Mouse (Mus musculus) testis, postnatal 10 days (tissue): Measurements from ENCODE around the gene Mapk8ip2.

Experiments used
- DNase-seq: peaks from one replicate; pipeline ENCODE4 v3.0.0; 2021; ENCODE audit warnings: low spot score

Mapk8ip2 gene

GRCm38 (mm10) chr15:89480584-89480983, 26.9 kb downstream of the Mapk8ip2 start:
- no peak for DNase-seq

GRCm38 (mm10) chr15:89488182-89488581, 34.5 kb downstream of the Mapk8ip2 start:
- DNase-seq, result no peak

DNA sequence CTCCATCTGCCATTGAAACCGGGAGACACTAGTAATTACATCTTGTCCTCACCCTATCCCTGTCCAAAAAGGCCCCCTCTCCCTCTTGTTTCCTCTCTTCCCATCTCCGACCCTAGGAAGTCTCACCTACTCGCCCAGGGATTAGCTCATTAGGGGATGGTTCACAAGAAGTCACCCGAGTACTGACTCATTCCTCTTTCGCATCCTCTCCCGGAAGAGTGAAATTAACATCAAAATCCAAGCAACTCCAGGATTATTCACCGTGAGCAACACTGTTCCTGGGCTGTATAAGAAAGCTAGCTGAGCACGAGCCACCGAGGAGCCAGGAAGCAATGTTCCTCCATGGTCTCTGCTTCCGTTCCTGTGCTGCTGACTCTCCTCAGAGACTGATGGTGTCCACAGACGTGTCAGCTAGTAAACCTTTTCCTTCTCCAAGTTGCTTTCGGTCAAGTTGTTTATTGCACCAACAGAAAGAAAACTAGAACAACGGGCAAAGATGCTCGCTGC, 35.0 kb downstream of the Mapk8ip2 start:
- DNase-seq, result no peak

- DNase-seq, result no peak
Observed at GRCm38 (mm10) chr15:89494970-89495369, 41.3 kb downstream of the Mapk8ip2 start.

GRCm38 (mm10) chr15:89496131-89496530, 42.4 kb downstream of the Mapk8ip2 start:
- DNase-seq, result no peak

DNA sequence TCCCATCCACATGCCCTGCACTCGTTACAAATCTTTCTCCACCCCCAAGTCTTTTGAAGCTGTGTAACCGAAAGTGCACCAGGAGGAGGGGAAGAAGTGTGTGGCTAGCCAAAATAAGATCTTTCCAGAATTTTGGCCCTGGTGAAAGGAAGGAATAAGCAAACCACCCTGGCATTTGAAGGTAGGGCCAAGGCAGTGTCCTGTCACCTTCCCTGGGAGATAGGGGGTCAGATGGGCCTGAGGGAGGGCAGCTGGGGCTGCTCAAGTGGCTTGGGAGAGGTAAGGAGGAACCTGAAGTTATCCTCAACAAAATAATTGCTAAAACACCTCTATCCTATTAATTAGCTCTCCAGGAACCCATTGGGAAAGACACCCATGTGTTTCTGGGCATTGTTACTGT, 43.1 kb downstream of the Mapk8ip2 start:
- DNase-seq, result no peak

DNA sequence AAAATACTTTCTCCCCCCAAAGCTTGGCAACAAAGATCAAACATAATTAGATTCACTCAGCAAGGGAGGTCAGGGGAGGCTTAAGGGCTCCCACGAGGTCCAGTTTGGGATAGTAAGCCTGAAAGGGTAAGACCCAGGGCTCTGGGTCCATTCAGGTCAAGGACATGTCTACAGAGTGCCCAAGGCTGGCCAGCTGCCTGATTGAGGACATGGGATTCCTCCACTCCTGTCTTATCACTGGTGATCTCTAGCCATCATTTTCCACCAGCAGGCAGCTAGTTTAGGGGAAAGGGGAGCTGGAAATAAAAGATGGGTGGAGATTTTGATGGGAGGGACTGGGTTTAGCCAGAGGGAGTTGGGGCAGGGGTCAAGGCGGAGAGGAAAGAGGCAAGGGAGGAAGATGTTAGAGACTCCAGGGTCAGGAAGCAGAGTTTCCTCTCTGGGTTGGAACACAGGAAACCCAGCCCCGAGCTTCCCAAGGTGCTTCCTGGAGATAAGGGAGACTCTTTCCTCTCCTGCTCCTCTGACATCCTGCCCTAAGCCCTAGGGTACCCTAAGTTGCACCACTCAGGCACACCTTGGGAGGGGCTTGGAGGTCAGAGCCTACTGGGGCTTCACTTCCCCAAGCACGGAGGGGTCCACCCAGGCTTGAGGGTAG, 43.8 kb downstream of the Mapk8ip2 start:
- DNase-seq, result no peak

DNA sequence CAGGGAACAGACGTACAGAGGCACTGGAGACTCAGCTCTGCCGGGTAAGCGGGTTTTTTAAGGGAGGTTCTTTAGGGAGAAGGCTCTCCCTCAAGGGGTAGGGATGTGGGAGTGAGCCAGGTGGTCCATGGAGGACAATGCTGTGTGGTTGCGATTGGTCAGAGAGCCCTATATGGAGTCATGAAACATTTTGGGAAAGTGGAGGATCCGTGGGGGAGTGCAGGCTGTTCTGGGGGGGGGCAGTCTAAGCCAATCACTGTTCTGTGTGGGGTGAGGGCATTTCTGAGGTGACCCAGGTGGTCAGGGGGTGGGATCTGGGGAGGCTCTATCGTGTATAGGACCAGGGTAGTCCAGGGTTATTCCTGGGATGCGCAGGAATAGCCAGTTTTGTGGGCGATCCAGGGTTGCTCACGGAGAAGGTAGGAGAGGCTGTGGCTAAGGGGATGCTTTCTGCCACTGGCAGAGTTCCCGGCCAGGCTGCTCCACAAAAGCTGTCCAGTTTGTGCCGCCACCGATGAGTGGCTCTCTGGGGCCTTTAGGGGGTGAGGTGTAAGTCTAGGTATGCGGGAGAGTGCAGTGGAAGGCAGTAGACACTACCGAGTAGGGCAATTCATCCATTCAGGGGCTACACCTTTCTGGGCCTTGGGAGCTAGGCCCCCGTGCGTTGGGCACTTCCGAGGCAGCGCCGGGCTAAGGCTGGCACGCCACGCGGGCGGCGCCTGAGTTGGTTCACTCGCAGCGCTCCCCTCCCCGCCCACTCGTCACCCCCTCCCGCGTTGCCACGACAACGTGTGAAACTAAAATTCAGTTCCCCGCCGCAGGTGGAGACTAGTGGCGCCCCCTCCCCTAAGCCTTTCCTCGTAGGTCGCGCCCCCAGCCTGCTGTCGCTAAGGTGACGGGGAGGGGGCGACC, 44.6 kb downstream of the Mapk8ip2 start:
- DNase-seq, result no peak

DNA sequence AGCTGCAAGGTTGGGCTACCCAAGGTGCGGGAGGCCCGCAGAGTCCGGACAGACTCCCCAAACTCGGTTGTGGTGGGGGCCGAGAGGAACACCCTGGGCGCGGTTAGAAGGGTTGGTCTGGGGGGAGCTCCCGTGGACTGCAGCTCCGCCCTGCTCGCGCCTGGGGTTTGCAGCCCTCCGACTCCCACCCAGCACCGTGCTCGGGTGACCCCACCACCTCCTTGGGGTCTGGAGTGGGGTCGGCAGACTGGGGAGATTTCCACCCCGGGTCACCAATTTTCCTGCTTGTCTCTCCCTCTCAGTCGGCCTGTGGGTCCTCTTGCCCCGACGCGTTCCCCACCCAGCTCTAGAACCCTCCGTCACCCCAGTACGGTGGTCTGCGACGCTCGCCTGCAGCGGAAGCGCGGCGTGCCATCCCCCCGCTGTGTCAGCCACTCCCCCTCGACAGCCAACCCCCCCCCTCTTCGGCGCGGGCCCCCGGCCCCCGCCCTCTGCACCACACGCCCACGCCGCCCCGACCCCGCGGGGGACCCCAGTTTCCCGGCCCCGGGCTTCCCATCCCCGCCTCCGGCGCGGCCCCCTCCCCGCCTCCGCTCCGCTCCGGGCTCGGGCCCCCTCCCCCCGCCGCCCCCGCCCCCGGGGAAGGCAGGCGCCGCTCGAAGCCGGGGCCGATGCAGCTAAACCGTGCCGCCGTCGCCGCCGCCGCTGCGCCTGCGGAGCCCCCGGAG, 45.4 kb downstream of the Mapk8ip2 start, which contains the start of gene Shank3:
Shank3 (plus strand) TSS at position 663 of the 728 bp plus-strand sequence.
- peak; percentile 49 for DNase-seq

DNA sequence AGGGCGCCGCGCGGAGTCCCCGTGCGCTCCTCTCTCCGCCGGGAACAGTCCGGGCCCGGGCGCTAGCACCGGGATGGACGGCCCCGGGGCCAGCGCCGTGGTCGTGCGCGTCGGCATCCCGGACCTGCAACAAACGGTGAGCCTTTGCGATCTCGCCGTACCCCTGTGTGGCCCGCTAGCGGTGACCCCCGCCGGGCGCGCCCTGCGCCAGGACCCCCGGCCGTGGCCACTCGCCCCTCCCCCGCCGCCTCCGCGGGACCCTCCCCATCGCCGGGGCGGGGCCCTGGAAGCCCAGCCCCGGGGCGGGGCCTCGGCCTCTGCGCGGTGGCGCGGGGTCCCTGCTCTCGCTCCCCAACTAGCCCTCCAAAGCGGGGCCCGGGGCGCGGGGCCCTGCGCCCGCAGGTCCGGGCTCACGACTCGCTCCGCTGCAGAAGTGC, 46.1 kb downstream of the Mapk8ip2 start:
- DNase-seq, result peak; percentile 73

- DNase-seq, result no peak
Observed at GRCm38 (mm10) chr15:89500221-89500791, 46.6 kb downstream of the Mapk8ip2 start.

GRCm38 (mm10) chr15:89501321-89501720, 47.6 kb downstream of the Mapk8ip2 start:
- DNase-seq, result no peak

- no peak for DNase-seq
Observed at GRCm38 (mm10) chr15:89504838-89505237, 51.1 kb downstream of the Mapk8ip2 start.

DNA sequence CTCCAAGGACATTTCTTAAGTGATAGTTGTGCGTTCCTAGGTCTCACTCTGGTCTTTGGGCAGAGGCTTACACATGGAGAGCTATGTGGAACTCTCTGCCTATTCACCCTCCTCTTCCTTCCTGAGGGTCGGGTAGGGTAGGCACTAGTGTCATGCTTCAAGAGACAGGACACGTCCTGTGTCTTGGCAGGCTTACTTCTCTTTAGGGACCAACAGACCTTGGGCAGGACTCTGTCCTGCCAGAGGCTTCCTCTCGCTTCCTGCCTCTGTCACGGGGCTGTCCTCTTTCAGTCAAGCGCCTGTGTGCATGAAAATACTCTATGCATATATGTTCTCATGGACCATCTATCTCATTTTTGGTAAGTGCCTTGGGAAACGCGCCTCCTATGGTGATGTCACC, 54.0 kb downstream of the Mapk8ip2 start:
- DNase-seq, result no peak

- no peak for DNase-seq
Observed at GRCm38 (mm10) chr15:89512679-89513078, 59.0 kb downstream of the Mapk8ip2 start.
